Mouse (Mus musculus) MEL (cell line): ENCODE measurements around the gene Fndc3b. TPM values are rescaled to one million over a fixed set of nuclear protein-coding genes. Genes with fewer than 3 reads are reported as not detected.

Experiments
- DNase-seq: peaks from one replicate; pipeline ENCODE4 v3.0.0; 2011; ENCODE audit warnings: low read depth, low spot score
- H3K27ac ChIP-seq: 2 replicates; pipeline ENCODE4 v1.5.1; 2012; ENCODE audit warnings: low read depth, mild to moderate bottlenecking, control low read depth, low read length, moderate library complexity; ENCODE audit not compliant: control insufficient read depth
- H3K27me3 ChIP-seq, 2 experiments: fragments of 150-350 bp in 1 of 2; sonication (generic) in 1 of 2; 2 replicates each; pipeline ENCODE4 v1.6.1; 2012; ENCODE audit warnings: low read length in 2 of 2, mild to moderate bottlenecking in 2 of 2, improper control_type of control experiment in 1 of 2, moderate library complexity in 1 of 2; ENCODE audit not compliant: insufficient read depth in 2 of 2, control insufficient read depth in 1 of 2
- H3K36me3 ChIP-seq, 2 experiments: 2 replicates each; pipeline ENCODE4 v1.6.1; 2012 to 2014; ENCODE audit warnings: low read length in 2 of 2, improper control_type of control experiment in 1 of 2, inconsistent platforms in 1 of 2, mild to moderate bottlenecking in 1 of 2; ENCODE audit not compliant: insufficient read depth in 2 of 2, control insufficient read depth in 1 of 2
- H3K4me1 ChIP-seq, 2 experiments: fragments of 150-350 bp in 1 of 2; sonication (generic) in 1 of 2; 2 replicates each; pipeline ENCODE4 v1.6.1; 2012; ENCODE audit warnings: low read length in 2 of 2, improper control_type of control experiment in 1 of 2, mild to moderate bottlenecking in 1 of 2; ENCODE audit not compliant: insufficient read depth in 2 of 2, control insufficient read depth in 1 of 2
- H3K4me3 ChIP-seq, 2 experiments: fragments of 150-350 bp in 1 of 2; sonication (generic) in 1 of 2; 2 replicates each; pipeline ENCODE4 v1.5.1; 2012; ENCODE audit warnings: low read depth in 2 of 2, low read length in 2 of 2, mild to moderate bottlenecking in 2 of 2, moderate library complexity in 2 of 2, control low read depth in 1 of 2, improper control_type of control experiment in 1 of 2; ENCODE audit not compliant: control insufficient read depth in 1 of 2, insufficient read depth in 1 of 2
- H3K79me2 ChIP-seq: 2 replicates; pipeline ENCODE4 v1.6.1; 2012; ENCODE audit warnings: mild to moderate bottlenecking, low read length, moderate library complexity; ENCODE audit not compliant: control insufficient read depth, poor library complexity, insufficient read depth
- H3K9ac ChIP-seq: 2 replicates; pipeline ENCODE4 v1.6.1; 2012; ENCODE audit warnings: low read depth, mild to moderate bottlenecking, control low read depth, low read length, moderate library complexity; ENCODE audit not compliant: control insufficient read depth, poor library complexity, severe bottlenecking
- H3K9me3 ChIP-seq: fragments of 150-350 bp; sonication (generic); replicated peaks from 2 replicates; pipeline ENCODE4 v1.6.1; 2012; ENCODE audit warnings: mild to moderate bottlenecking, low read length, improper control_type of control experiment, moderate library complexity; ENCODE audit not compliant: insufficient read depth
- BHLHE40 ChIP-seq: IDR thresholded peaks from 2 replicates; pipeline ENCODE4 v1.6.1; 2012; ENCODE audit warnings: low read depth, mild to moderate bottlenecking, inconsistent platforms, low read length, improper control_type of control experiment, borderline replicate concordance
- CHD1 ChIP-seq: IDR thresholded peaks from 2 replicates; pipeline ENCODE4 v1.6.1; 2012; ENCODE audit warnings: low read depth, mild to moderate bottlenecking, inconsistent platforms, low read length, improper control_type of control experiment
- E2F4 ChIP-seq: IDR thresholded peaks from 2 replicates; pipeline ENCODE4 v1.6.1; 2011; ENCODE audit warnings: low read depth, low read length, improper control_type of control experiment, borderline replicate concordance
- ETS1 ChIP-seq: IDR thresholded peaks from 2 replicates; pipeline ENCODE4 v1.6.1; 2012; ENCODE audit warnings: low read depth, mild to moderate bottlenecking, inconsistent platforms, low read length, improper control_type of control experiment, moderate library complexity
- GABPA ChIP-seq: IDR thresholded peaks from 2 replicates; pipeline ENCODE4 v1.6.1; 2012; ENCODE audit warnings: low read depth, mild to moderate bottlenecking, inconsistent platforms, low read length, improper control_type of control experiment, moderate library complexity
- GATA1 ChIP-seq: IDR thresholded peaks from 2 replicates; pipeline ENCODE4 v1.6.1; 2011; ENCODE audit warnings: low read depth, low read length, improper control_type of control experiment
- HCFC1 ChIP-seq: IDR thresholded peaks from 2 replicates; pipeline ENCODE4 v1.6.1; 2012; ENCODE audit warnings: low read depth, mild to moderate bottlenecking, inconsistent platforms, low read length, improper control_type of control experiment, moderate library complexity
- JUND ChIP-seq: IDR thresholded peaks from 2 replicates; pipeline ENCODE4 v1.6.1; 2011; ENCODE audit warnings: low read depth, mild to moderate bottlenecking, improper control_type of control experiment, low read length
- MAFK ChIP-seq: IDR thresholded peaks from 2 replicates; pipeline ENCODE4 v1.6.1; 2011; ENCODE audit warnings: low read depth, mild to moderate bottlenecking, low read length, improper control_type of control experiment, borderline replicate concordance
- MAX ChIP-seq: IDR thresholded peaks from 2 replicates; pipeline ENCODE4 v1.6.1; 2011; ENCODE audit warnings: low read length, improper control_type of control experiment
- MAZ ChIP-seq: IDR thresholded peaks from 2 replicates; pipeline ENCODE4 v1.6.1; 2012; ENCODE audit warnings: low read depth, mild to moderate bottlenecking, inconsistent platforms, low read length, improper control_type of control experiment
- MXI1 ChIP-seq: IDR thresholded peaks from 2 replicates; pipeline ENCODE4 v1.6.1; 2011; ENCODE audit warnings: mild to moderate bottlenecking, low read depth, low read length, improper control_type of control experiment
- MYB ChIP-seq: IDR thresholded peaks from 2 replicates; pipeline ENCODE4 v1.6.1; 2011; ENCODE audit warnings: mild to moderate bottlenecking, low read depth, low read length, improper control_type of control experiment
- MYC ChIP-seq: IDR thresholded peaks from 2 replicates; pipeline ENCODE4 v1.6.1; 2011; ENCODE audit warnings: low read depth, mild to moderate bottlenecking, low read length, improper control_type of control experiment, moderate library complexity
- NRF1 ChIP-seq: IDR thresholded peaks from 2 replicates; pipeline ENCODE4 v1.6.1; 2014; ENCODE audit warnings: low read depth, mild to moderate bottlenecking, inconsistent platforms, low read length, improper control_type of control experiment, moderate library complexity; ENCODE audit not compliant: poor library complexity, insufficient read depth, severe bottlenecking
- POLR2AphosphoS5 ChIP-seq: IDR thresholded peaks from 2 replicates; pipeline ENCODE4 v1.6.1; 2012; ENCODE audit warnings: low read depth, borderline replicate concordance, mild to moderate bottlenecking, inconsistent platforms, low read length, moderate library complexity, mixed read lengths
- TAL1 ChIP-seq: IDR thresholded peaks from 2 replicates; pipeline ENCODE4 v1.6.1; 2012; ENCODE audit warnings: mild to moderate bottlenecking, inconsistent platforms, low read length, moderate library complexity, mixed read lengths
- TBP ChIP-seq: IDR thresholded peaks from 2 replicates; pipeline ENCODE4 v1.8.0; 2011; ENCODE audit warnings: low read depth, low read length, improper control_type of control experiment
- TCF12 ChIP-seq: IDR thresholded peaks from 2 replicates; pipeline ENCODE4 v1.6.1; 2014; ENCODE audit warnings: low read depth, mild to moderate bottlenecking, inconsistent platforms, low read length, improper control_type of control experiment, moderate library complexity
- UBTF ChIP-seq: IDR thresholded peaks from 2 replicates; pipeline ENCODE4 v1.6.1; 2012; ENCODE audit warnings: low read depth, mild to moderate bottlenecking, inconsistent platforms, low read length, improper control_type of control experiment, moderate library complexity, borderline replicate concordance; ENCODE audit not compliant: insufficient read depth
- USF2 ChIP-seq, 2 experiments: IDR thresholded peaks; 2 replicates each; pipeline ENCODE4 v1.6.1; 2011 to 2012; ENCODE audit warnings: improper control_type of control experiment in 2 of 2, low read length in 2 of 2, borderline replicate concordance in 1 of 2, inconsistent platforms in 1 of 2, low read depth in 1 of 2, mild to moderate bottlenecking in 1 of 2; ENCODE audit not compliant: insufficient read depth in 1 of 2
- ZC3H11A ChIP-seq: IDR thresholded peaks from 2 replicates; pipeline ENCODE4 v1.6.1; 2012; ENCODE audit warnings: low read depth, mild to moderate bottlenecking, inconsistent platforms, low read length, improper control_type of control experiment
- ZKSCAN1 ChIP-seq: IDR thresholded peaks from 2 replicates; pipeline ENCODE4 v1.6.1; 2012; ENCODE audit warnings: low read depth, mild to moderate bottlenecking, inconsistent platforms, low read length, improper control_type of control experiment, moderate library complexity
- ZMIZ1 ChIP-seq: IDR thresholded peaks from 2 replicates; pipeline ENCODE4 v1.6.1; 2012; ENCODE audit warnings: low read depth, mild to moderate bottlenecking, inconsistent platforms, low read length, improper control_type of control experiment, moderate library complexity
- polyA plus RNA-seq, 2 experiments: library from polyadenylated mRNA; stranded (reverse) in 1 of 2; unstranded in 1 of 2; fragments of >175 nt in 1 of 2; fragments of >200 nt in 1 of 2; gene quantifications; 2 replicates each; pipeline versions ENCODE4 v1.2.1 to v1.2.4; 2012; ENCODE audit warnings: low replicate concordance in 2 of 2, low read depth in 1 of 2; ENCODE audit not compliant: insufficient read length in 2 of 2, insufficient read depth in 1 of 2, missing spikeins in 1 of 2
- total RNA-seq: library from RNA; depleted of rRNA; stranded (reverse); fragments of 300-350 nt; gene quantifications from 2 replicates; pipeline ENCODE4 v1.2.3, GENCODE M21; 2012

Gene Fndc3b
- total and polyA plus RNA-seq, 3 experiments = not detected

DNA sequence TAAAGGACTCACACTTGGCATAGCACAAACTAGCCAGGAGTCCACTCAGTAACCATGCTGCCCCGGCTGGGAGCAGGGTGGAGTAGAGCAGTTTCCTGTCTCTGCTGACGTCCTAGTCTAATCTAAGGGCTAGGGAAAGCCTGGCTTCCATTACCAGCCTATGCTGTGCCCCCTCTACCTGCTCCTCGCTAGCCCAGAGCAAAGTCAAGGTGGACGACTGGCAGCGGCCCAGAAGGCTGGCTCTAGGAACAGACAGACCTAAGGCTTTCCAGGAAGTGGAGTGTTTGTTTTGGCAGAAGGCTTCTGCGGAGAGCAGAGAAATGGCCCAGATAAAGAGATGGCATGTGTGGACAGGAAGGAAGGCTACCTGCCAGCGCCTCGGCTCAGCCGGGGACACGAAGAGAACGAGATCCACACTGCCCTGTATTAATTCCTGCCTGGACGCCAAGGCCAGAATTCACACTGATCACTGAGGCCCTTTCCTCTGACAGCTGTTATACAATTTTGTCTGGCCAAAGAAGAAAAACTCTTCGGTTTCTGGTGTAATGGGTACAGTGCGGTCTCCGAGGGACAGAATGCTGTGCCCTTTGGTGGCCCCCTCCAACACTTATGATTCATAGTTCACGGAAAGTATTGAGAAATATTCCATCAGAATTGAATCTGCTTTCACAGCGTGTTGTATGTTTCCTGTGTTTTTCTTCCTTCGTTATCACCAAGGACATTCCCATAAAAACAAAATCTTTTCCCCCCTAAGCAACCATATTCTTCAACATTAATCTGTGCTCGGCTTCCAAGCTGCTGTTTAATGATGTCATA, 94.5 kb downstream of the Fndc3b start:
- H3K4me1 ChIP-seq = no peaks in the 10 kb centered on the region

DNA sequence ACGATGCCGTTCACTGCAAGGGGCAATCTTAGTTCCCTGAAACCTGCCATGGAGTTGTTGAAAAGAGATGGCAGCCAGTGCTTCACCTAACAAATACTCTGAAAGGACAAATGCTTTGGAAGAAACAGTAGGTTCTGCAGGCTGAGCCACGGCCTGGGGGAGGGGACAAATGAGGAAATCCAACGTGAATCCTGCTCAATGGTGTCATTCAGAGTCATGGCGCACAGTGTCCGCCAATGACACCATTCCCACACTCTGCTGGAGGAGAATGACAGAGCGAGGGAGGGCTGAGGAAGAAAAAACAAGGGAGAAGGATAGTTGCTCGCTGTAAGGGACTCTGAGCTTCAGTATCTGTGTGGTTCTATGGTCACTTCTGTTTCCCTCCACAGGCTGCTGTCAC, 95.6 kb downstream of the Fndc3b start:
- Histone ChIP-seq H3K27ac (no peak overlapping the region), H3K79me2 (no peaks in the 10 kb centered on the region), H3K36me3 (no peaks in the 10 kb centered on the region), H3K9ac (no peak overlapping the region), H3K27me3 (no peaks in the 10 kb centered on the region)
- TF ChIP-seq MYB (no peak), BHLHE40 (no peak), TBP (no peak)
- TF ChIP-seq, all 39 proteins: peak for 0
- H3K4me1 ChIP-seq = no peaks in the 10 kb centered on the region
- no peak overlapping the region for H3K4me3 ChIP-seq
- no peak for DNase-seq
- no peaks in the 10 kb centered on the region for H3K9me3 ChIP-seq

More for the DNA sequence above, 94.5 kb downstream of the Fndc3b start:
- Histone ChIP-seq H3K27me3 (no peaks in the 10 kb centered on the region), H3K27ac (no peak overlapping the region), H3K4me3 (no peak overlapping the region), H3K9me3 (no peaks in the 10 kb centered on the region), H3K36me3 (no peaks in the 10 kb centered on the region), H3K79me2 (no peaks in the 10 kb centered on the region), H3K9ac (no peak overlapping the region)
- no peak for DNase-seq
- no peak for TF ChIP-seq POLR2AphosphoS5
- TF ChIP-seq TCF12 = no peak
- no peak for TF ChIP-seq MYB
- TF ChIP-seq MAFK = no peak
- TF ChIP-seq MAX = no peak
- no peak for TF ChIP-seq CHD1
- no peak for TF ChIP-seq ZMIZ1
- no peak for TF ChIP-seq HCFC1
- no peak for TF ChIP-seq MAZ
- no peak for TF ChIP-seq E2F4
- TF ChIP-seq BHLHE40 = no peak

DNA sequence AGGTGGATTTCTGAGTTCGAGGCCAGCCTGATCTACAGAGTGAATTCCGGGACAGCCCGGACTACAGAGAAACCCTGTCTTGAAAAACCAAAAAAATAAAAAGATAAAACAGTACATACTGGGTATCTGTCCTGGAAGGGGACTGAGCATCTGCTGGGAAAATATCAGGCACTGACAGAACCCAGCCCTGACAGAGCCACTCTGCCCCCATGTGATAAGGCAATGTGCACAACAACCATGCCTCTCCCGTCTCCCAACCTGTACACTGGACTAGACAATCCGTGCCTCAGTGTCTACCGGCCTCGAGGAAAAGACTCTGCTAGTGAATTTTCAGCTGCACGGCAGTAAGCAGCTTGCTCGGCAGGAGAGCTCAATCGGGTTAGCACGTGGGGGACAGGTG, 97.3 kb downstream of the Fndc3b start:
- H3K27ac ChIP-seq = no peak overlapping the region
- H3K79me2 ChIP-seq = no peaks in the 10 kb centered on the region
- no peaks in the 10 kb centered on the region for H3K9me3 ChIP-seq
- no peaks in the 10 kb centered on the region for H3K27me3 ChIP-seq
- DNase-seq = no peak
- H3K9ac ChIP-seq = no peak overlapping the region
- no peaks in the 10 kb centered on the region for H3K36me3 ChIP-seq
- no peak overlapping the region for H3K4me3 ChIP-seq
- no peaks in the 10 kb centered on the region for H3K4me1 ChIP-seq
- TF ChIP-seq GATA1 (no peak), BHLHE40 (no peak), ETS1 (no peak), HCFC1 (no peak), TBP (no peak), NRF1 (no peak), MYC (no peak), TAL1 (no peak), JUND (no peak), MXI1 (no peak), ZKSCAN1 (no peak), UBTF (no peak), USF2 (IDR thresholded peaks at IDR 0.05; ENCODE audit: borderline replicate concordance in 1 of 2, insufficient read depth in 1 of 2, low read depth in 1 of 2, low read length in 2 of 2) (no peak), ZC3H11A (no peak), GABPA (no peak)
